Mouse (Mus musculus) spleen, adult 2 months (tissue): ENCODE data around the gene Nxn.

Experiments used
- CTCF ChIP-seq: fragments of 200-500 bp; IDR thresholded peaks from 2 replicates; pipeline ENCODE4 v1.5.1; 2011; ENCODE audit warnings: mild to moderate bottlenecking, inconsistent platforms; ENCODE audit not compliant: insufficient read depth, insufficient read length, insufficient replicate concordance; ENCODE audit errors: extremely low read depth
- POLR2A ChIP-seq: fragments of 200-500 bp; IDR thresholded peaks from 2 replicates; pipeline ENCODE4 v1.6.1; 2011; ENCODE audit warnings: low read depth, low read length, inconsistent platforms

DNA sequence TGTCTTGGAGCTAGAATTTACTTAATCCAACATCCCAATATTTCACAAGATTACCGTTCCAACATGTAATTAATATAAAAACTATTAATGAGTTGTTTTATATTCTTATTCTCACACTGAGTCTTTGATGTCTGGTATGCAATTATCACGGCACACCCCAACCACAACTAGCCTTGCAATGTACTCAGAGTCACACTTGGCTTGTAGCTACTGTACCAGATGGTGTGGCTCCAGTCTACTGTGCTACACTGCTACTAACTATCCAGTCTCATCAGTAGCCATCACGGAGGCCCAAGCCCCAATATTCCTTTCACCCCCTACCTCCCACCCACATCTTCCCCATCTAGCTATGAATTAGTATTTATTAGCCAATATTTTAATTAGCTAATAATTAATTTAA lies 22.5 kb downstream of the Nxn start:
- TF ChIP-seq POLR2A, result no peak
- TF ChIP-seq CTCF, result no peak
